Mouse (Mus musculus) bone marrow, adult 2 months (tissue): Measurements from ENCODE around the gene Apc2.

Experiments used
- CTCF ChIP-seq: fragments of 200-500 bp; IDR thresholded peaks from 2 replicates; pipeline ENCODE4 v1.5.1; 2011; ENCODE audit warnings: low read length, control low read depth; ENCODE audit not compliant: control insufficient read depth, insufficient read depth
- POLR2A ChIP-seq: fragments of 200-500 bp; IDR thresholded peaks from 2 replicates; pipeline ENCODE4 v1.6.1; 2011; ENCODE audit warnings: low read depth, mild to moderate bottlenecking, control low read depth, low read length, borderline replicate concordance; ENCODE audit not compliant: control insufficient read depth

- no peak for TF ChIP-seq CTCF
- peak; percentile 9; the same call in 1 of the 2 replicates for TF ChIP-seq POLR2A
Observed at GRCm38 (mm10) chr10:80344131-80344661, 48.4 kb downstream of the Apc2 start.
